Mouse (Mus musculus): ENCODE data around the gene Gm36210.

The Gm36210 gene

DNA sequence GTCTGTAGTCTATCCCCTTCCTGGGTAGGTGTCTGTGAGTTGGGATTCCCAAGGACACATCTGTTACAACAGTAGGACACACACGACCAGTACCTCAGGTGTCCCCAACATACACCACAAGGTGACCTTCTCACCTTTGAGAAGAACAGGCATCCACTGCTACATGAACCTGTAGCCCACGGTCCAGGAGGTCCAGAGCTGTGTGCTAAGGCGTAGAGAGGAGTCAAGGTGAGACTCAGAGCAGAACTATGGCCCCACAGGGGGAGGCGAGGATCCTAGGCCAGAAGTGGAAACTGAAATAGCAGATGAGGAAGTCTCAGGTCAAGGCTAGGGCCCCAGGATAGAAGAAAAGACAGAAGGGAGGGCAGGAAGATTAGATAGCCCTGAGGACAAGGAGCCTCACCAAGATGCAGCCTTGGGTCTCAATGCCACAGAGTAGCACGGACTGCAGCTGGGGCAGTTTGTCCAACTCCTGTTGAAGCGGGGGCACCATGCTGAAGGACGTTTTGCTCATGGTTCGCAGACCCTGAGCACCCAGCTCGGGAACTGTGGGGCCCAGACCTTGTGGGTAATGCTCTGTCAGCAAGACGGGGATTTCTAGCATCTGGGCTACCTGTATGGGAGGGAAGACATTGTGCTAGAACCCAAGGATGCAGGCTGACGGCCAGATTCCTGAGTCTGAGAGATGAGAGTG is 55.5 kb downstream of the Gm36210 start:
- in situ Hi-C loops (cut with MboI; ENCODE audit: low sequenced_read_pairs) = no loop called here

DNA sequence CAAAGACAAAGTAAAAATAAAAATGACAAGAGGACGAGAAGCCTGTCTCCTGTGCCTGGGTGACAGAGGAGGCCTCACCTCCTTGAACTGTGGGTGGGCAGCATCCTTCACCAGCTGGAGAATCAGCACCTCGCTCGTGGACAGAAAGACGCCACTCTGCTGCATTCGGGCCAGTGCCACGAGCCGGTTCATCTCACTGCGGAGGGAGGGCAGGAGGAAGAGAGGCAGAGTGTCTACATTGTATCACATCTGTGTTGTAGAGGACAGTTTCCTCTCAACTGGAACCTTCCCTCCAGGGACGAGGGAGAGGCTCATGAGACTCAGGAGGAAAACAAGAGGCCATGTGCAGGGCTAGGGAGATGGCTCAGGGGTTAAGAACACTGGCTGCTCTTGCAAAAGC is 56.9 kb downstream of the Gm36210 start:
- in situ Hi-C loops (cut with MboI; ENCODE audit: low sequenced_read_pairs) = no loop called here

Measured in CH12F3 (cell line).